Mouse (Mus musculus): ENCODE measurements around the gene Nus1. TPM values are rescaled to one million over a fixed set of nuclear protein-coding genes. Genes with fewer than 3 reads are reported as not detected.

Gene Nus1
- 18.1 and 18.4 TPM in 2 replicates for polyA plus RNA-seq (2012)

GRCm38 (mm10) chr10:52417299-52417997, at the start of gene Nus1:
Gene Nus1 (plus strand): TSS chr10:52417547.

GRCm38 (mm10) chr10:52381845-52382591, 35.3 kb upstream of the Nus1 start, which contains the start of gene Gopc:
Gene Gopc (minus strand): TSS chr10:52382124.

GRCm38 (mm10) chr10:52388922-52389430, 28.4 kb upstream of the Nus1 start, which contains the start of gene Nepn:
Gene Nepn (plus strand): TSS chr10:52388972.

Other genes starting within 250 kb of the Nus1 start
- not detected in 2 replicates for gene Ros1, start 222.3 kb upstream of the Nus1 start, polyA plus RNA-seq (2012)
- 0.06 and 0.12 TPM in 2 replicates for gene Dcbld1, start 183.9 kb upstream of the Nus1 start, polyA plus RNA-seq (2012)
- gene Gm26741, start 58.8 kb upstream of the Nus1 start, polyA plus RNA-seq (2012): not detected in 2 replicates
- gene Gopc, start 35.4 kb upstream of the Nus1 start, polyA plus RNA-seq (2012): 2.0 and 2.4 TPM in 2 replicates
- not detected in 2 replicates for gene Nepn, start 28.6 kb upstream of the Nus1 start, polyA plus RNA-seq (2012)